9 mouse cellular contexts compared by ENCODE assay signal in genomic region chr7:143763794-143764193, GRCm38 (mm10). TPM values are rescaled to one million over a fixed set of nuclear protein-coding genes. Genes with fewer than 3 reads are reported as not detected.
A peak's percentile ranks its signal among the peaks of the same experiment; 100 is the strongest.
DNase-seq lines count a peak whose midpoint lies in the region; TF ChIP-seq lines count a peak whose summit lies in the region.
"Had no signal": no experiment of that assay in that cellular context is flagged by ENCODE, and none has a peak within 500 bp of the region (broad histone marks: within the 10 kb centered on the region; RNA-seq: fewer than 3 reads in every experiment).

No protein-coding gene starts in this region.

- peak; percentile 91 for TF ChIP-seq CTCF in heart, adult 2 months (IDR thresholded peaks at IDR 0.05)

- no peak overlapping the region for H3K27ac ChIP-seq in heart, adult 2 months

- 11% methylated on average over 3 of the region's 3 CpGs for WGBS in heart, adult 2 months

- H3K27me3 ChIP-seq in heart, adult 2 months (ENCODE audit: control insufficient read depth, insufficient read depth, low read length) = no peaks in the 10 kb centered on the region

- H3K79me2 ChIP-seq in heart, adult 2 months (replicated peaks; ENCODE audit: control insufficient read depth, insufficient read depth, low read length) = no peaks in the 10 kb centered on the region

- DNase-seq in heart, adult 2 months = no peak
- no peak for DNase-seq in heart, adult 8-10 months (ENCODE audit: low spot score)
- peak; percentile 58 for DNase-seq in A20 (ENCODE audit: low read depth, low spot score)
- peak; percentile 64 for DNase-seq in brain, adult 2 months (ENCODE audit: low read depth, low spot score)
- DNase-seq in kidney, postnatal 10 days = peak; percentile 39
- DNase-seq in thymus, postnatal 4 days = peak; percentile 48
- no peak for DNase-seq in left cerebral cortex, adult 9 months (ENCODE audit: low spot score in 2 of 2)
- no peak for DNase-seq in heart, postnatal 4 days

- no peak overlapping the region for H3K9ac ChIP-seq in heart, adult 2 months (ENCODE audit: low read depth, low read length)

- no peak for TF ChIP-seq EP300 in heart, adult 2 months (IDR thresholded peaks at IDR 0.05; ENCODE audit: insufficient read depth, low read depth, low read length)

- no peaks in the 10 kb centered on the region for H3K36me3 ChIP-seq in heart, adult 2 months (ENCODE audit: control insufficient read depth, insufficient read depth, low read length)

- no peak overlapping the region for H3K4me3 ChIP-seq in heart, adult 2 months

- no peaks in the 10 kb centered on the region for H3K4me1 ChIP-seq in heart, adult 2 months (ENCODE audit: control insufficient read depth, insufficient read depth, low read length)

- intact Hi-C loops in heart, adult 2 months (cut with DNase I) = loop anchor here (1.0 to 5.0 kb wide), 2 partner anchors 57 to 181 kb away; no protein-coding TSS in a partner anchor

- TF ChIP-seq POLR2A in heart, adult 2 months (IDR thresholded peaks at IDR 0.05; ENCODE audit: insufficient read depth, low read depth, low read length) = no peak

RNA-seq across cellular contexts. Expression of gene Mrgprg, which starts 3.0 kb away (rescaled TPM):
- total RNA-seq in heart, adult 2 months (2021) = not detected
- 0.15 and 0.18 TPM in 2 replicates for polyA plus RNA-seq in heart, adult 2 months (2012; rRNA removed)
- total RNA-seq in heart, adult 8-10 months (2022) = not detected
- not detected for total RNA-seq in heart, postnatal 4 days (2021)
- polyA plus RNA-seq: neural tube, embryonic 14.5 days had no signal

RNA-seq across cellular contexts. Expression of gene Osbpl5, which starts 7.0 kb away (rescaled TPM):
- 10 to 100 TPM; 14.8 to 18.0 TPM for total RNA-seq in heart, adult 2 months (2021)
- 21.3 and 28.9 TPM in 2 replicates for polyA plus RNA-seq in heart, adult 2 months (2012; rRNA removed)
- total RNA-seq in heart, adult 8-10 months (2022) = 10 to 100 TPM; 17.1 to 29.4 (median 20.3) TPM
- 10 to 100 TPM; 45.1 to 46.4 TPM for total RNA-seq in heart, postnatal 4 days (2021)

RNA-seq across cellular contexts. Expression of gene Mrgpre, which starts 20.5 kb away (rescaled TPM):
- 1 to 10 TPM; 1.2 to 1.3 TPM for total RNA-seq in heart, adult 2 months (2021)
- 1.9 TPM in 2 replicates for polyA plus RNA-seq in heart, adult 2 months (2012; rRNA removed)
- total RNA-seq in heart, adult 8-10 months (2022) = 1 to 10 TPM; 1.6 to 1.8 (median 1.6) TPM
- 1 to 10 TPM; 2.3 to 2.4 TPM for total RNA-seq in heart, postnatal 4 days (2021)

RNA-seq across cellular contexts. Expression of gene Nadsyn1, which starts 58.9 kb away (rescaled TPM):
- total RNA-seq in heart, adult 2 months (2021) = 1 to 10 TPM; 3.8 to 4.3 TPM
- polyA plus RNA-seq in heart, adult 2 months (2012; rRNA removed) = 6.1 and 9.4 TPM in 2 replicates
- total RNA-seq in heart, adult 8-10 months (2022) = 1 to 10 TPM; 4.9 to 6.3 (median 5.2) TPM
- 1 to 10 TPM; 8.8 to 9.8 TPM for total RNA-seq in heart, postnatal 4 days (2021)

RNA-seq across cellular contexts. Expression of gene Dhcr7, which starts 59.2 kb away (rescaled TPM):
- total RNA-seq in heart, adult 2 months (2021) = 1 to 10 TPM; 5.1 to 5.7 TPM
- 22.2 and 26.9 TPM in 2 replicates for polyA plus RNA-seq in heart, adult 2 months (2012; rRNA removed)
- total RNA-seq in heart, adult 8-10 months (2022) = 1 to 10 TPM; 4.9 to 6.7 (median 5.5) TPM
- total RNA-seq in heart, postnatal 4 days (2021) = 10 to 100 TPM; 15.7 to 17.5 TPM

Comparison
In these comparisons a context has a peak if more than half of its experiments do, and no peak if none do; other contexts are left out.
1. DNase-seq: peak in A20 (single experiment), brain, adult 2 months (single experiment), kidney, postnatal 10 days (single experiment) and thymus, postnatal 4 days (single experiment); none in heart, adult 2 months (0 of 2), heart, adult 8-10 months (single experiment), left cerebral cortex, adult 9 months (0 of 2) and heart, postnatal 4 days (single experiment).